Mouse (Mus musculus) forebrain, embryonic 15.5 days (tissue): Measurements from ENCODE around the gene Lin9. TPM values are rescaled to one million over a fixed set of nuclear protein-coding genes. Genes with fewer than 3 reads are reported as not detected.
"Not testable (repeated sequence)": the region's sequence is repeated elsewhere in the genome, so short reads cannot be mapped to it uniquely, and the experiment has no call there.

ENCODE experiments used
- ATAC-seq: fragments of 200-750 bp; cut with Nextera tagmentation; replicated peaks from 2 replicates; pipeline ENCODE4 v1.8.0; 2017; ENCODE audit warnings: mild to moderate bottlenecking, moderate TSS enrichment, moderate library complexity
- H3K27ac ChIP-seq: fragments of 300-500 bp; sonication (generic); replicated peaks from 2 replicates; pipeline ENCODE4 v1.5.1; 2015; ENCODE audit warnings: mild to moderate bottlenecking, inconsistent platforms
- H3K27me3 ChIP-seq: fragments of 300-500 bp; sonication (generic); 2 replicates; pipeline ENCODE4 v1.6.1; 2015; ENCODE audit warnings: inconsistent platforms
- H3K36me3 ChIP-seq: fragments of 300-500 bp; sonication (generic); 2 replicates; pipeline ENCODE4 v1.6.1; 2015; ENCODE audit warnings: mild to moderate bottlenecking, inconsistent platforms
- H3K4me1 ChIP-seq: fragments of 300-500 bp; sonication (generic); 2 replicates; pipeline ENCODE4 v1.6.1; 2015; ENCODE audit warnings: inconsistent platforms
- H3K4me2 ChIP-seq: fragments of 300-500 bp; sonication (generic); replicated peaks from 2 replicates; pipeline ENCODE4 v1.6.1; 2015; ENCODE audit warnings: mild to moderate bottlenecking, inconsistent platforms
- H3K4me3 ChIP-seq: fragments of 300-500 bp; sonication (generic); 2 replicates; pipeline ENCODE4 v1.5.1; 2015; ENCODE audit warnings: mild to moderate bottlenecking, inconsistent platforms
- H3K9ac ChIP-seq: fragments of 300-500 bp; sonication (generic); replicated peaks from 2 replicates; pipeline ENCODE4 v1.6.1; 2015; ENCODE audit warnings: mild to moderate bottlenecking, inconsistent platforms
- H3K9me3 ChIP-seq: fragments of 300-500 bp; sonication (generic); 2 replicates; pipeline ENCODE4 v1.6.1; 2016; ENCODE audit warnings: inconsistent platforms
- WGBS: fragments of 180-500 bp; shearing (Covaris S2); methylation state at CpG from one replicate; pipeline ENCODE4 v1.1.7; 2015; ENCODE audit warnings: mixed read lengths; 5-methylcytosine and 5-hydroxymethylcytosine counted together
- polyA plus RNA-seq: library from polyadenylated mRNA; unstranded; fragments of >200 nt; fragmentation: Nextera tagmentation; extraction: Ambion mirVana; gene quantifications from 2 replicates; pipeline ENCODE4 v1.2.1, GENCODE M21; 2015

Gene Lin9
- 17.4 and 20.3 TPM in 2 replicates for polyA plus RNA-seq

DNA sequence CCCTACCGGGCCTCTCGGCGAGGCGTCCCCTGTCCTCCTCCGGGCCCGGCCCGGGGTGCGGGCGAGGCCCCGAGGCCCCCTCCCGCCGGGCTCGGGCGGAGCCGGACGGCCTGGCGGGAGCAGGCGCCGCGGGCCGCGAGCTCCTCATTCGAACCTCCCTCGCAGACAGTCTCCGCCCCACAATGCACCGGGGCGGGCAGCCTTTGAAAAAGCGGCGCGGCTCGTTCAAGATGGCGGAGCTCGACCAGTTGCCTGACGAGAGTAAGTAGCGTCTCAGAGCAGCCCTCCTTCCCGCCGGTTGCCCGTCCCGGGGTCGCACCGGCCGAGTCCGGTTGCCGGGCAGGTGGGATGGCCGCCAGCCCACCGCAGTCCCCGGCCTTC lies at the start of gene Lin9:
TSS of gene Lin9 (plus strand) at position 14 of the 381 bp plus-strand sequence.
- no peaks in the 10 kb centered on the region for H3K36me3 ChIP-seq
- no peaks in the 10 kb centered on the region for H3K27me3 ChIP-seq
- H3K9me3 ChIP-seq: no peaks in the 10 kb centered on the region
- peak within 1 kb of the TSS; percentile 95 for H3K9ac ChIP-seq
- peaks cover 26% of the 10 kb centered on the region for H3K4me1 ChIP-seq
- WGBS: under 1% methylated on average over 42 of the region's 47 CpGs
- H3K4me3 ChIP-seq: peak within 1 kb of the TSS; percentile 95
- peak; percentile 89 for ATAC-seq
- H3K4me2 ChIP-seq: peak within 1 kb of the TSS; percentile 75
- H3K27ac ChIP-seq: peak within 1 kb of the TSS; percentile 94

DNA sequence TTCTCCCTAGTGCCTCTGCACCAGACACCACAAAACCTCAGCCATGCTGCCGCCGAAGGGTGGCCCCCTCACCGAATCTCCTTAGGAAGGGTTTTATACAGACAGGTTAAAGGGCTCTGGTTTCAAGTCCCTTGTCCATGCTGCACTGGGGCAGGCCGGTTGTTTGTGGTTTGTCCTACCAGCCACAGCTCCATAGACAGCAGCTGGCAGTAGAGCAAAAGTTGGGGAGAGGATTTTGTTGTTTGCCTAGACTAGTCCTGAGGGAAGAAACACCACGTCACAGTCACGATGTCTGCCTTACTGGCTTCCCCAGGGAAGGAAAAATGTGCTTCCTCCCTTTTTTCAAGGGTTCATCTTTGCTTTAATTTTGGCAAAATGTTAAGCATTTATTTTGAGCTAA lies 40.4 kb upstream of the Lin9 start:
- Histone ChIP-seq H3K4me2 (no peak overlapping the region), H3K9me3 (no peaks in the 10 kb centered on the region), H3K27me3 (no peaks in the 10 kb centered on the region), H3K27ac (no peak overlapping the region), H3K4me3 (no peak overlapping the region), H3K36me3 (peaks cover 77% of the 10 kb centered on the region), H3K9ac (no peak overlapping the region), H3K4me1 (no peaks in the 10 kb centered on the region)
- 92% methylated on average over 6 of the region's 6 CpGs for WGBS
- no peak for ATAC-seq

DNA sequence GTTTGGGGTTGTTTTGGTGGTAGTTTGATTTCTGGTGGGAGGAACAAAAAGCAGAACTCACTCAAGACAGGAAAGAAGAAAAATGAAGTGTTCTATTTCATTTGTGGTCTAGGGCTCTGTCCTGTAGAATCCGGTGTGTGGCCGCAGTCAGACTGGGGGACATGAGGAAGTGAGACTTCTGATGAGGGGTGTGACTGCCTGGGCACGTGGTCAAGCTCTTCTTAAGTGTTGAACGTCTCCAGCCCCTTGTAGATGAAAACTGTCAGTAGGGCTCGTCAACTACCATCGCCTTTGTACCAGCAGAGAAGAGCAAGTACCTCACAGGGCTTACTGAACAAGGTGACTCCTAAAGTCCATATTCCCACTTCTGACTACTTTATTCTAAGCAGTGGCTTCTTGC lies 39.1 kb upstream of the Lin9 start:
- WGBS: 89% methylated on average over 6 of the region's 6 CpGs
- no peak overlapping the region for H3K9ac ChIP-seq
- no peaks in the 10 kb centered on the region for H3K4me1 ChIP-seq
- ATAC-seq: no peak
- no peaks in the 10 kb centered on the region for H3K27me3 ChIP-seq
- no peak overlapping the region for H3K4me3 ChIP-seq
- no peak overlapping the region for H3K4me2 ChIP-seq
- no peak overlapping the region for H3K27ac ChIP-seq
- H3K36me3 ChIP-seq: peaks cover 66% of the 10 kb centered on the region
- no peaks in the 10 kb centered on the region for H3K9me3 ChIP-seq

DNA sequence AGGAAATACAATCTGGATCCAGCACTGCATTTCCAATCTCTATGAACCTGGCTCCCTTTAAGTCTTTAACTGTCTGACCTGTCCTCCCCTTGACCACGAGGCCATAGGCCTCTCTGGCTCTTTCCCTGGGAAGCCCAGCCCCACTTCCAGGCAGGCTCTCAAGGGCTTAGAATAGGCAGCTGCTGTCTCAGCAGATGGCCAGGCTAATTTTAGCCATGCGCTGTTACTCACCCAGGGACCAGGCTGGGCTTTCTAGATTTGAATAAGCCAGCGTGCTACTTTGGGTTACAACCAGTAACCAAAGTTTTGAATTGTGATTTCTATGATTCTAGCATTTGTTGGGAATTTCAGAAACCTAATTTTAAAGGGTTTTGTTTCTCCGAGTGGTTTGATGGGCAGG lies 36.4 kb upstream of the Lin9 start:
- Histone ChIP-seq H3K4me3 (no peak overlapping the region), H3K36me3 (peaks cover 39% of the 10 kb centered on the region)
- no peak for ATAC-seq

DNA sequence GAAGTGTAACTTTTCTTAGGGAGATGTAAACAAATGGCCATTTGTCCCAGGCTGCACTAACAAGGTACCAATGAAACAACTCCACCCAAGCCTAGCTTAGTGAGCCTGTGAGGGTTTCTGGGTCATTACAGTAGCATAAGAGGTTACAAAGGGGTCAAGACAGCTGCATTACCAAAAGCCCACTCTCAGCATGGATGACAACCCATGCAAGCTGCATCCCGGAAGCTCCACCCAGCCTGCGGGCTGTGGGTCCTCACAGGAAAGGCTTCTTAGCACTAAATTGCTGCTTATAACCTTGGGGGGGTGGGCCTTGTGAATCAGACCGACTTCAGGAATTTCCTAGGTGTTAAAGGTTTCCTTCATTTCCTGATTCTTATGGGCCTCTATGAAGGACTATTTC lies 34.8 kb upstream of the Lin9 start:
- Histone ChIP-seq H3K27me3 (no peaks in the 10 kb centered on the region), H3K9me3 (no peaks in the 10 kb centered on the region), H3K27ac (no peak overlapping the region), H3K36me3 (peaks cover 23% of the 10 kb centered on the region), H3K4me1 (no peaks in the 10 kb centered on the region), H3K9ac (no peak overlapping the region), H3K4me2 (no peak overlapping the region), H3K4me3 (no peak overlapping the region)
- WGBS: 93% methylated on average over 3 of the region's 3 CpGs
- no peak for ATAC-seq

More for the DNA sequence above, 36.4 kb upstream of the Lin9 start:
- Histone ChIP-seq H3K4me2 (no peak overlapping the region), H3K27ac (no peak overlapping the region), H3K4me1 (no peaks in the 10 kb centered on the region), H3K9ac (no peak overlapping the region), H3K27me3 (no peaks in the 10 kb centered on the region), H3K9me3 (no peaks in the 10 kb centered on the region)
- 81% methylated on average over 4 of the region's 4 CpGs for WGBS

DNA sequence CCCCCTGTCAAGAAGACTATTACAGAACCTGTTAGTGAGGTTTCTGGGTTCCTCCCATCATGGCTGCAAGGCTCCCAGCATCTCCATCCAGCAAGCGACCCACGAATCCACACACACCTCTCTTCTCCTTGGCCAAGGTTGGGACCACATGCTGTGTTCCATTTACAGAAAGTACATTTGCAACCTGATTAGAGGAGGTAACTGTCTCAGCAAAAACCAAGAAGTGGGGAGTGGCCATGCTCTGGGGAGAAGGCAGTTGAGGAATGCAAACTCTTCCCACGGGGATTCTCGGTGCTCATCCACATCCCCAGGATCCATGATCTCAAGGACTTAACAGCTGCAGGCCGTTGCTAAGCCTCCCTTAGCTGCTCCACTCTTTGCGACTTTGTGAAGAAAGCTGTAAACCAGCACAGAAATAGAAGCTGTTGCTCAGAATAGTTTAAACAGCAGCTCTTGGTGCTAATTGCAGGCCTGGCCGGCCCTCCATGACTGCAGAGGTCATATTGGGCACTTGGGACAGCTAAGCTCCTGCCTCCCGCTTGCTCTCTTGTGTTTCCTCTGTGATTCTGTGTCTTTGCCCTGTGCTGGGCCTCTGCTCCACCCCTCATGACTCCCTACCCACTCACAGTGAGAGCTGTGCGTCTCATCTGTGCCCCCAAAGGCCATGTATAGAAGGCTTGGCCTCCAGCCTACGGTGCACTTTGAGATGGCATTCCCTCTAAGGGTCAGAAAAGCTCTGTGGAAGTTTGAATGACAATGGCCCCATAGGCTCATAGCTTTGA lies 34.0 kb upstream of the Lin9 start:
- H3K27ac ChIP-seq: no peak overlapping the region
- H3K36me3 ChIP-seq: peaks cover 15% of the 10 kb centered on the region
- H3K4me1 ChIP-seq: no peaks in the 10 kb centered on the region
- no peak overlapping the region for H3K9ac ChIP-seq
- WGBS: 85% methylated on average over 10 of the region's 10 CpGs
- no peaks in the 10 kb centered on the region for H3K9me3 ChIP-seq
- ATAC-seq: no peak
- no peak overlapping the region for H3K4me3 ChIP-seq
- no peaks in the 10 kb centered on the region for H3K27me3 ChIP-seq
- no peak overlapping the region for H3K4me2 ChIP-seq

DNA sequence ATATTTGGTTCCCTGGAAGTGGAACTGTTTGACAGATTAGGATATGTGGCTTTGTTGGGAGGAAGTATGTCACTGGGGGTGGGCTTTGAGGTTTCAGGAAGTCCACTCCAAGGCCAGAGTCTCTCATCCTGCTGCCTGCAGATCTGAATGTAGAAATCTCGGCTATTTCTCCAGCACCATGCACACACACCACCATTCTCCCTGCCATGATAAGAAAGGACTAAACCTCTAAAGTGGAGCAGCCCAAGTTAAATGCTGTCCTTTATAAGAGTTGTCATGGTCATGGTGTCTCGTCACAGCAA lies 33.4 kb upstream of the Lin9 start:
- no peak overlapping the region for H3K27ac ChIP-seq
- WGBS: 88% methylated on average over 2 of the region's 2 CpGs
- peaks cover 11% of the 10 kb centered on the region; the same call in 1 of the 2 replicates for H3K36me3 ChIP-seq
- no peak overlapping the region for H3K4me2 ChIP-seq
- H3K27me3 ChIP-seq: no peaks in the 10 kb centered on the region
- H3K9ac ChIP-seq: no peak overlapping the region
- no peak overlapping the region for H3K4me3 ChIP-seq
- no peak for ATAC-seq
- no peaks in the 10 kb centered on the region for H3K4me1 ChIP-seq
- no peaks in the 10 kb centered on the region for H3K9me3 ChIP-seq

DNA sequence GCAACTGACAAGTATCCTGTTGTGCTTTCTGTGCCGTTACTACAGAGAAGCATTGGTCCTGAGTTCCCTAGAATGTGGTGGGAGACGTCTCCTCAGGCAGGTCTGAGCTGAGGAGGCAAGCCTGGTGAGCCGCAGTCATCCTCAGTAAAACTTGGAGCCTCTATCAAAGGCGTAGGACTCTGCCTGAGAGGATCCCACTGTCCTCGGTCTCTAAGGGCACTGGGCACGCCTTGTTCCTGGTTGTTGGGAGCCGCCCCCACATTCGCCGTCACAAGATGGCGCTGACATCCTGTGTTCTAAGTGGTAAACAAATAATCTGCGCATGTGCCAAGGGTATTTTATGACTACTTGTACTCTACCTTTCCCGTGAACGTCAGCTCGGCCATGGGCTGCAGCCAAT lies 29.1 kb upstream of the Lin9 start:
- not testable (repeated sequence) for H3K27me3 ChIP-seq, H3K4me1 ChIP-seq, H3K27ac ChIP-seq, ATAC-seq, H3K9ac ChIP-seq, H3K4me3 ChIP-seq, H3K4me2 ChIP-seq, H3K36me3 ChIP-seq, H3K9me3 ChIP-seq
- 96% methylated on average over 11 of the region's 14 CpGs for WGBS

DNA sequence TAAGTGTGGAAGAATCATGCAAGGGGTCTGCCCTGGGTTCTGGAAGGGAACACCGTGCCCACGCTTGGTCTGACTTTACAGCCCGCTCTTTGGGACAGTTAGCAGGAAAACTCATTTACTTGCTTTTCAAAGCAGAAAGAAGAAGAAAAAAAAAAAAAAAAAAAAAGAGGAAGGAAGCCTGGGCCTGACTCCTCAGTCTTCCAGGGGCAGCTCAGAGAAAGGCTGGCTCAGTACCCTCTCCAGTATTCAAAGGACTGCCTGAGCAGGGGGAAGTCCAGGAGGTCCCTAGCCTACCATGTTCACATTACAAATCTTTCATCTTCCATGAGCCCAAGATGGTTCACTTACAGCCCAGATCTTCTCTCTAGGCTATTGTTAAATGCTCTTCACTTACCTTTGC lies 24.2 kb upstream of the Lin9 start:
- Histone ChIP-seq H3K9ac (no peak overlapping the region), H3K4me1 (no peaks in the 10 kb centered on the region), H3K9me3 (no peaks in the 10 kb centered on the region), H3K36me3 (no peaks in the 10 kb centered on the region), H3K4me3 (no peak overlapping the region), H3K4me2 (no peak overlapping the region), H3K27ac (no peak overlapping the region), H3K27me3 (no peaks in the 10 kb centered on the region)
- WGBS: 98% methylated on average over 3 of the region's 3 CpGs
- ATAC-seq: no peak

DNA sequence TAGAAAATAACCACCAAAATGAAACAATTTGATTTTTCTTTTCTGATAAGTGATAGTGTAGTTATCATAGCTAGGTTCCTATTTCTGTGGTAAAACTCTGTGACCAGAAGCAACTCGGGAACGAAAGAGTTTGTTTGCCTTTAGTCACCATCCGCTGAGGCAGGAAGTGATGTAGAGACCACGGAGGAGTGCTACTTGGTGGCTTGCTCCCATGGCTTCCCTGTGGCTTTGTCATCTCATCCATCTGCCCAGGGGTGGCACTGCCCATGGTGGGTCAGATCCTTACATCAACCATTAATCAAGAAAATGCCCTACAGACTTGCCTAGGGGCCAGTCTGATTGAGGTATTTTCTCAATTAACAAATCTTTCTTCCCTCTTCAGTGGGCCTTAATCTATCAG lies 18.6 kb upstream of the Lin9 start:
- Histone ChIP-seq H3K4me3 (no peak overlapping the region), H3K9me3 (no peaks in the 10 kb centered on the region), H3K27me3 (no peaks in the 10 kb centered on the region), H3K4me1 (no peaks in the 10 kb centered on the region), H3K4me2 (no peak overlapping the region), H3K9ac (no peak overlapping the region), H3K27ac (no peak overlapping the region), H3K36me3 (no peaks in the 10 kb centered on the region)
- ATAC-seq: no peak
- 83% methylated on average over 4 of the region's 4 CpGs for WGBS

DNA sequence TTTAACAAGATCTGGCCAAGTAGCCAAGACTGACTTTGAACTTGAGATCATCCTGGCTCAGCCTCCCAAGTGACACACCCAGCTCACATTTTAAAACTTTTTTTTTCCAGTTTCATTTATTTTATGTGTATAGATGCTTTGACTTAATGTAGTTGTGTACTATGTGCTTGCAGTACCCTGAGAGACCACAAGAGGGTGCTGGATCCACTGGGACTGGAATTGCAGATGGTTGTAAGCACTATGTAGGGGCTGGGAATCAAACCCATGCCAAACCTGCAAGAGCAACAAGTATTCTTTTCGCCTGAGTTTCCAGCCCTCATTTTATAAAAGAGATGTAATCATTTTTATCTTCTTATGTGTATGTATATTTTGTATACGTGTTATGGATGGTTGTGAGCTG lies 17.0 kb upstream of the Lin9 start:
- no peak overlapping the region for H3K4me3 ChIP-seq
- no peak overlapping the region for H3K27ac ChIP-seq
- no peak for ATAC-seq
- H3K9ac ChIP-seq: no peak overlapping the region
- WGBS: 92% methylated on average over 2 of the region's 2 CpGs
- H3K27me3 ChIP-seq: no peaks in the 10 kb centered on the region
- no peaks in the 10 kb centered on the region for H3K4me1 ChIP-seq
- no peak overlapping the region for H3K4me2 ChIP-seq
- no peaks in the 10 kb centered on the region for H3K36me3 ChIP-seq
- no peaks in the 10 kb centered on the region for H3K9me3 ChIP-seq

DNA sequence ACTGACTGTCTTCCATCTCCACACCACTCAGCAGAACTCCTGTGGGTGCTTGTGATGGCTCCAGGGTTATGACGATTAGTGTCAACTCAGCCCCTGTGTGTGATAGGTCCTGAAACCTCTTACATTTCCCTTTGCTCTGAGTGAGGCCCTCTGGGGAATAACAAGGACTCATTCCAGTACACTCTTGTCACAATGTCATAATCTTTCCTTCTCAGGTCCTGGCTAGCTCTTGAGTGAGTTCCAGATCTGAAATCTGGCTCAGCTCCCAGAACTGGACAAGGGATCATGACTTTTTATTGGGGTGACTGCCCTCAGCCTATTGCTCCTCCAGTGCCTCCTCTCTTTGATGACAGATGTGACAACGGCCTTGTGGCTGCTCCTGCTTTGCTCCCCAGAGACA lies 14.8 kb upstream of the Lin9 start:
- 85% methylated on average over 2 of the region's 2 CpGs for WGBS
- no peaks in the 10 kb centered on the region for H3K4me1 ChIP-seq
- ATAC-seq: no peak
- no peaks in the 10 kb centered on the region for H3K9me3 ChIP-seq
- H3K4me2 ChIP-seq: no peak overlapping the region
- H3K27ac ChIP-seq: no peak overlapping the region
- H3K4me3 ChIP-seq: no peak overlapping the region
- no peaks in the 10 kb centered on the region for H3K36me3 ChIP-seq
- H3K27me3 ChIP-seq: no peaks in the 10 kb centered on the region
- H3K9ac ChIP-seq: no peak overlapping the region

DNA sequence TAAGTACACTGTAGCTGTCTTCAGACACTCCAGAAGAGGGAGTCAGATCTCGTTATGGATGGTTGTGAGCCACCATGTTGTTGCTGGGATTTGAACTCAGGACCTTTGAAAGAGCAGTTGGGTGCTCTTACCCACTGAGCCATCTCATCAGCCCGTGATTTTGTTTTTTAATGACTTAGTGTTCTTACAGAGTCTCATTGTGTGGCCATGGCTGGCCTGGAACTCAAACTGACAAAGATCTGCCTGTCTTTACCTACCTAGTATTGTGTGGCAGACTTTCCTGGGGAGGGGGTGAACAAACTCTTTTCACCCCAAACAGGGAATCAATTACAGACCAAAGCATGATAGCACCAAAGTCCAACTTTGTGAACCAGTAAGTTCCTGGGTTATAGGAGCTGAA lies 3.2 kb upstream of the Lin9 start:
- ATAC-seq, H3K9me3 ChIP-seq, H3K4me2 ChIP-seq, H3K36me3 ChIP-seq, H3K9ac ChIP-seq, H3K27me3 ChIP-seq, H3K4me3 ChIP-seq, H3K27ac ChIP-seq: not testable (repeated sequence)
- peaks cover 20% of the 10 kb centered on the region for H3K4me1 ChIP-seq
- 76% methylated on average over 2 of the region's 2 CpGs for WGBS
